Mouse (Mus musculus) heart, postnatal 0 days (tissue): ENCODE measurements at regions not wholly inside any gene's neighbourhood (a gene's known extent, or its start where the extent isn't known, plus 50 kb on each side); places are given as distances from the start of the nearest gene placed in this dataset.

ENCODE experiments used
- ATAC-seq: fragments of 200-750 bp; cut with Nextera tagmentation; 2 replicates; pipeline ENCODE4 v1.8.0; 2017; ENCODE audit warnings: low read depth, moderate number of reproducible peaks, moderate library complexity; ENCODE audit not compliant: insufficient read depth
- DNase-seq: peaks from one replicate; pipeline ENCODE4 v3.0.0-alpha.2; 2016; ENCODE audit warnings: low spot score
- H3K27ac ChIP-seq: fragments of 300-500 bp; sonication (generic); 2 replicates; pipeline ENCODE4 v1.5.1; 2014; ENCODE audit warnings: low read depth, mild to moderate bottlenecking
- H3K27me3 ChIP-seq: fragments of 300-500 bp; sonication (generic); 2 replicates; pipeline ENCODE4 v1.6.1; 2014; ENCODE audit warnings: low read length, mixed read lengths; ENCODE audit not compliant: control insufficient read depth, insufficient read depth
- H3K36me3 ChIP-seq: fragments of 300-500 bp; sonication (generic); replicated peaks from 2 replicates; pipeline ENCODE4 v1.6.1; 2014; ENCODE audit warnings: low read length, mixed read lengths; ENCODE audit not compliant: control insufficient read depth, insufficient read depth
- H3K4me1 ChIP-seq: fragments of 300-500 bp; sonication (generic); 2 replicates; pipeline ENCODE4 v1.6.1; 2014; ENCODE audit warnings: antibody characterized with exemption; ENCODE audit not compliant: control insufficient read depth, insufficient read depth
- H3K4me2 ChIP-seq: fragments of 300-500 bp; sonication (generic); 2 replicates; pipeline ENCODE4 v1.6.1; 2014; ENCODE audit warnings: low read depth, mild to moderate bottlenecking, low read length, moderate library complexity
- H3K4me3 ChIP-seq: fragments of 300-500 bp; sonication (generic); 2 replicates; pipeline ENCODE4 v1.5.1; 2014; ENCODE audit warnings: low read depth, low read length
- H3K9ac ChIP-seq: fragments of 300-500 bp; sonication (generic); replicated peaks from 2 replicates; pipeline ENCODE4 v1.6.1; 2014; ENCODE audit warnings: low read depth, low read length, mixed read lengths
- H3K9me3 ChIP-seq: fragments of 300-500 bp; sonication (generic); replicated peaks from 2 replicates; pipeline ENCODE4 v1.6.1; 2016; ENCODE audit warnings: low read length; ENCODE audit not compliant: control insufficient read depth
- CTCF ChIP-seq: IDR thresholded peaks from 2 replicates; pipeline ENCODE4 v1.5.1; 2016; ENCODE audit warnings: antibody characterized with exemption, control low read depth, low read depth
- EP300 ChIP-seq: IDR thresholded peaks from 2 replicates; pipeline ENCODE4 v1.6.1; 2016; ENCODE audit warnings: antibody characterized with exemption, low read depth
- WGBS: fragments of 180-500 bp; shearing (Covaris S2); extraction: QIAGEN DNeasy Blood & Tissue Kit; methylation state at CpG from one replicate; pipeline ENCODE4 v1.1.7; 2014; 5-methylcytosine and 5-hydroxymethylcytosine counted together

- Histone ChIP-seq H3K9ac (no peak overlapping the region), H3K9me3 (no peaks in the 10 kb centered on the region), H3K27ac (no peak overlapping the region), H3K4me1 (no peaks in the 10 kb centered on the region), H3K4me2 (no peak overlapping the region), H3K36me3 (no peaks in the 10 kb centered on the region), H3K4me3 (no peak overlapping the region), H3K27me3 (no peaks in the 10 kb centered on the region)
- ATAC-seq (no peak), DNase-seq (no peak)
- TF ChIP-seq EP300, result no peak
- TF ChIP-seq CTCF, result no peak
- 72% methylated on average over 11 of the region's 11 CpGs for WGBS
These were observed 151.9 kb upstream of the Lmo4 start for GRCm38 (mm10) chr3:144356948-144357295.

- Histone ChIP-seq H3K4me1 (no peaks in the 10 kb centered on the region), H3K36me3 (no peaks in the 10 kb centered on the region), H3K27ac (no peak overlapping the region), H3K9ac (no peak overlapping the region), H3K4me2 (no peak overlapping the region), H3K4me3 (no peak overlapping the region), H3K27me3 (no peaks in the 10 kb centered on the region), H3K9me3 (no peaks in the 10 kb centered on the region)
- ATAC-seq, result no peak
- TF ChIP-seq CTCF, result no peak
- no peak for TF ChIP-seq EP300
- no peak for DNase-seq
- 68% methylated on average over 17 of the region's 17 CpGs for WGBS
These were observed 151.3 kb upstream of the Lmo4 start for GRCm38 (mm10) chr3:144356103-144356947.

DNA sequence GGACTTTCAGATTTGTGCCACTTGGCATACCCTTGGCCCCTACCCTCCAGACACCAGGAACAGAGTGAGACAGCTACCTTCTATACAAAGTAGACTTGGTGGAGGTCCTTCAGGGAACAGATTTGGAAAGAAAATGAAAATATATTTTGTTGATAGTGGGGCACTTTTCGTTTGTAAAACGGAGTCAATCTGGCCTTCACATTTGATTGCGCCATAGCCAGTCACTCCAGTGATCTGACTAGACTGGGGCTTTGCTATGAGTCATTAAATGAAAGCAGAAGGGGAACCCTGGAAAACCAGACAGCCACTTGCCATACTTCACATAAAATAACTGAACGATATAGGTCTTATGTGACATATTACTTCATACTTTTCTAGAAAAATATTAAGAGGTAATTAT lies 147.5 kb upstream of the Lmo4 start:
- DNase-seq (no peak), ATAC-seq (no peak)
- 88% methylated on average over 4 of the region's 4 CpGs for WGBS
- Histone ChIP-seq H3K27me3 (no peaks in the 10 kb centered on the region), H3K9me3 (no peaks in the 10 kb centered on the region), H3K4me1 (no peaks in the 10 kb centered on the region), H3K4me2 (no peak overlapping the region), H3K27ac (no peak overlapping the region), H3K4me3 (no peak overlapping the region), H3K36me3 (no peaks in the 10 kb centered on the region), H3K9ac (no peak overlapping the region)
- TF ChIP-seq CTCF, result no peak
- no peak for TF ChIP-seq EP300

- Histone ChIP-seq H3K4me2 (no peak overlapping the region), H3K4me1 (no peaks in the 10 kb centered on the region), H3K27ac (no peak overlapping the region), H3K27me3 (no peaks in the 10 kb centered on the region), H3K9me3 (no peaks in the 10 kb centered on the region), H3K36me3 (no peaks in the 10 kb centered on the region), H3K9ac (no peak overlapping the region), H3K4me3 (no peak overlapping the region)
- no peak for TF ChIP-seq CTCF
- no peak for TF ChIP-seq EP300
- no peak for ATAC-seq
- WGBS, result 67% methylated on average over 9 of the region's 9 CpGs
- DNase-seq, result no peak
These were observed 143.4 kb upstream of the Lmo4 start for GRCm38 (mm10) chr3:144348431-144348830.

DNA sequence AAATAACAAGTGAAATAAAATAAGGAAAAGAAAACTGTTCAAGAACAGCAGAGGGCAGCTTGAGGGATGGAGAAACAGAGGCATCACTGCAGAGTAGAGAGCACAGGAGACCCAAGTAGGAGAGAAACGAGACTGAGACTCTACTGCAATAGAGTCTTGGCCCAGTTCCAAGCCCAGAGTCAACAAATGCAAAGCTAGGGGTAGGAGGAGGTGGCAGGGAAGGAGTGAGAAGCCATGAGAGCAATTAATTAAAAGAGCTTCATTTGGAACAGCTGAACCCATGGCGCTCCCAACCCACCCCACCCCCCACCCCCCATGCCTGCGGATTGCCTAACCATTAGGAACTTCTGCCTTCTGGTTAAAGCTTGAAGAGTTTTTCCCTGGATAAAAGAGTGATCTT lies 130.2 kb upstream of the Lmo4 start:
- H3K4me2 ChIP-seq, result no peak overlapping the region
- H3K27ac ChIP-seq, result no peak overlapping the region
- H3K27me3 ChIP-seq, result no peaks in the 10 kb centered on the region
- H3K4me1 ChIP-seq, result no peaks in the 10 kb centered on the region
- no peak overlapping the region for H3K4me3 ChIP-seq
- no peak for ATAC-seq
- TF ChIP-seq EP300, result no peak
- no peak for TF ChIP-seq CTCF
- WGBS, result 59% methylated on average over 3 of the region's 3 CpGs
- no peaks in the 10 kb centered on the region for H3K36me3 ChIP-seq
- DNase-seq, result no peak
- no peak overlapping the region for H3K9ac ChIP-seq
- no peaks in the 10 kb centered on the region for H3K9me3 ChIP-seq

GRCm38 (mm10) chr3:144334201-144334600 lies 129.2 kb upstream of the Lmo4 start:
- Histone ChIP-seq H3K4me1 (no peaks in the 10 kb centered on the region), H3K9ac (no peak overlapping the region), H3K27me3 (no peaks in the 10 kb centered on the region), H3K9me3 (no peaks in the 10 kb centered on the region), H3K4me2 (no peak overlapping the region), H3K27ac (no peak overlapping the region), H3K36me3 (no peaks in the 10 kb centered on the region), H3K4me3 (no peak overlapping the region)
- no peak for TF ChIP-seq EP300
- no peak for TF ChIP-seq CTCF
- WGBS, result 74% methylated on average over 5 of the region's 5 CpGs
- ATAC-seq (no peak), DNase-seq (no peak)
